Mouse (Mus musculus): ENCODE data around the gene Heatr4.
"Not testable (repeated sequence)": the region's sequence is repeated elsewhere in the genome, so short reads cannot be mapped to it uniquely, and the experiment has no call there.

Gene Heatr4

DNA sequence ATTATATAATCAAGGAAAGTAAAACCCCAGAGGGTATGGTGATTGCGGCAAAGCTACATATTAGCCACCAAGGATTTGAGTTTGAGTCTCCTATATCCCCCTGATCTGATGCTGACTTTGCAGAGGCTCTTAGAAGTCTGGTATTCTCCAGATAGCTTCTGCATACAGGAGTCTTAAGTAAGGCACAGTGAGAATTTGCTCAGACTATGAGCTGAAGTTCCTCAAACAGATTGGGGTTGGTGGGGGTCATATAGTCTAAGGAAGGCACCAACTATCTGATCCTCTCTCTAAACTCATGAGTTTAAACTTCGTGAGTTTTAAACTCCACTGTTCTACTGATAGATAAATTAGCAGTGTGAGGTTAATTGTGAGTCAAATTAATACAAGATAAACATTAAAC, 45.3 kb downstream of the Heatr4 start:
- no peak for DNase-seq (ENCODE audit: extremely low spot score, low read depth, low spot score)

DNA sequence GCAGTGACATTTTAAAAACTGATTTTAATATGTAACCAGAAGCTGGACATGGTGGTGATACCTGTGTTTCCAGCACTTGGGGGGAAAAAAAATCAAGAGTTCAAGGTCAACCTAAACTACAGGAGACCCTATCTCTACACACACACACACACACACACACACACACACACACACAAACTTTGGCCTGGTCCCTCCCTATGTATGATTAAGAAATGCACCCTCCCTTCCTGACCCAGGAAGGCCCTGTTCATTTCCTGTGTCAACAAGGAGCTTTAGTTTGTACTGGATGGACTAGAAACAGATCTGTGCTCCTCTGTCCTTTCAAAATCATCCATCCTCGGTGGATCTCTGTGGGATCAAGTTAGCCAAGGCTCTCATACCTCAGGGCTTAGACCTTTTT, 46.1 kb downstream of the Heatr4 start:
- not testable (repeated sequence) for DNase-seq (ENCODE audit: extremely low spot score, low read depth, low spot score)

DNA sequence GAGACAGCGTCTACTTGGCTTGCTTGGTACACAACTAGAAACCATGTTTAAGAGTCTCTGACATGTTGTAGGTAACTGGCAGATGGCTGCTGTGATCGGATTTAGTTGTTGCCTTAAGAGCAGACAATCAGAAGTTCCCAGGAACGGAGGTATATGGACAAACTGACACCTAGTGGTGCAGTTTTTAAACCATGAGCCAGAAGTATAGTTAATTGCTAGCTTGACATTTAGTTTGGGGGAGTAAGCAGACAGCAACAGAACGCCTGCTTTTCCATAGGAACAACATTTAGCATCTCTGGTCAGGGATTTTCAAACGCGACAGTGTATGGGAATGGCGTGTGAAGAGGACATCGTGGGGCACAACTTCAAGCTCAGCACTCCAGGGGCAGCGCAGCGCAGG, 47.1 kb downstream of the Heatr4 start:
- DNase-seq (ENCODE audit: extremely low spot score, low read depth, low spot score): no peak

DNA sequence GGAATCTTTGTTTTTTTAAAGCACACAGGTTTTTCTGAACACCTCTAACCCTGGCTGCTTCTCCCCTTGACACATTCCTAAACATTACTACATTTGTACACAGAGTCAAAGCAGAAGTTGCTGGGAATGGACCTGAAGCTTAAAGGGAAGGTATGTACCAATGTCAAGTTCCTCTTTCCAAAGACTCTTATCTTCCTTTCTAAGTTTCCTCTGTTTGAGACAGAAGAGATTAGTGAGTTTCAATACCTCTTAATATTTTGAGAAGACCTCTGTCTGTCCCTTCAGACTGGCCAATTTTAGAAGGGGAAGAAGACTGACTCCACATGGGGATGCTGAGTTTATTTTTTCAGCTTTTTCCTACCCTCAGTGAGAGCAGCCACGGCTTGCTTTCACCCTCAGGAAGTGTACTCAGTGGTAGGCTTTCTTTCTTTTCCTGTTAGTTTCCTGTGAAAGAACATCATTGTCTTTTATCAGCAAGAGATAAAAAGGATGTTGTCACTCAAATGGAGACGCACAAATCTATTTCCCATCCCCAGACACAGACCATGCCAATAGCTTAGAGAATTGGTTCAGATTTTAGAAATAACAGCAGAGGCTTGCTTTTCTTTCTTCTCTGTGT, 55.4 kb downstream of the Heatr4 start:
- no peak for DNase-seq (ENCODE audit: extremely low spot score, low read depth, low spot score)

DNA sequence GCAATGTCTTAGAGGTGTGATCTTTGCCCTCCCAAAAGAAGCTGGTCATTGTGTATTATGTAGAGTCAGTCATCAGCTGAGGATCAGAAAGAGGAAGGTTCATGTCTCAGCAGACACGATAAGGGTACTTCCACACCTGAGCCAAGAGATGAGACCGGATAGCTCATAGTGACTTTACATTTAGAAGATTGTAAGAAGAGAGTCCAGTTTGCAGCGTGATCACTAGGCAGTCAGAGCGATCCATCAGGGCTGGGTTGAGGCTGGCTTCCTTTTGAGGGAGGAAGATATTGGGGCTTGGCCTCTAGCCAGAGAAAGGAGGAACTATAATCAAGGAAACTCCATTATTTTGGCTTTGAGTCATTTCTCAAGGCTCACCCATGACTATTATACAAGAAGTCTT, 56.9 kb downstream of the Heatr4 start:
- DNase-seq (ENCODE audit: extremely low spot score, low read depth, low spot score): no peak

DNA sequence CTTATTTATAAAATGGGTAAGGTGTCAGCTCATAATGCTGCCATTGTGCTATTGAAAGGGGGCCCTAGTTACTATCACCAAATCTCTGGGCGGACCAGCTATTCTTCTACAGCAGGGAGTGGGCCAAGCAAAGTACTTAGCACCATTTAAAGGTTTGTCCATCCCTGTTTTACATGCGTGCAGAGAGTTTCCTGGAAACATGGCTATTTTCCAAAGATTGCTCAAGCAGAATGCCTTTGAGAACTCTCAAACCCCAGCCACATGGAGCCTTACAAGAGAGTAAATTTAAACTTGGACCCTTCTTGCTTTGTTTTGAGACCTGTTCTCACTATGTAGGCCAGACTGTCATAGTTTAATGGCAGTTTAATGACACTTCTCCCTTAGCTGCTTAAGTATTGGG, 58.6 kb downstream of the Heatr4 start:
- no peak for DNase-seq (ENCODE audit: extremely low spot score, low read depth, low spot score)

DNA sequence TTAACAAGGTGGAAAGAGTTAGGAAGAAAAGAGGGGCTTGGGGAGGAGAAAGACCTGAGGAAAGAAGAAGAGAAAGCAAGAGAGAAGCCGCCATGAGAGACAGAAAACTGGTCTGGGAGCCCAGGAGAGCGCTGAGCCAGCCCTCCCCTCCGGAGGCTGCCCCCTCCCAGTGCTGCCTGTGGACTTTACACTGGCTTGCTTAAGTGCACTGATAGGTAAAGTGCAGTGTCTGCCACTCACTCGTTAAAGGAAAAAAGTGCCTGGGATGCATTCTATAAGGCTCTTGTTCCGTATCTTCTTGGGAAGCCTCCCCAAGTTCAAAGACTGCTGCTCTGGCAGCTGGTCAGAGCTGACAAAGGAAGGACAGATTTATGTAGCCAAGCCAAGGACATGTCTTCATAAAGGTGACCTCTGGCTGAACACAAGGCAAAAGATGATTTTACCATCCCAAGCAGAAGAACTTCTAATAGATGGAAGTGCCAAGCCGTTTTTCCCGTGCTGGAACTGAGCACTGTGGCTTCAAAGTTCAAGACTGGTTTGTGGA, 59.4 kb downstream of the Heatr4 start:
- DNase-seq (ENCODE audit: extremely low spot score, low read depth, low spot score): no peak

DNA sequence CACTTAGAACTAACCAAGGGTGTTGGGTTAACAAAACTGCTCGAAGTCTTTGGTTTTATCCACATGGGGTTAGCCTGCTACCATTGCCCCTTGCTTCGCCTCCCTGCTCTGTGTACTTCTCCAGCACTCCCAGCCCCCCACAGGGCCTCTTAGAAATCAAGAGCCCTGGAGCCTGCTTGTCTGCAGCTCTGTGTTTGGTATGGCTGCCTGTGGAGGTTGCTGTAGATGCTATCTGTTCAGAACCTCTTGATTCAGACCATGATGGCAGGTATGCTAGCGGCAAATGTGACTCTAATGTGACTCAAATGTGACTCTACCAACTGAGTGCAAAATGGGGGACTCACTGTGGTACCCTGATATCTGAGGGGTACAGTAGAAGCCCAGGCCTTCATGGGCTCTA, 60.3 kb downstream of the Heatr4 start:
- DNase-seq (ENCODE audit: extremely low spot score, low read depth, low spot score): no peak

DNA sequence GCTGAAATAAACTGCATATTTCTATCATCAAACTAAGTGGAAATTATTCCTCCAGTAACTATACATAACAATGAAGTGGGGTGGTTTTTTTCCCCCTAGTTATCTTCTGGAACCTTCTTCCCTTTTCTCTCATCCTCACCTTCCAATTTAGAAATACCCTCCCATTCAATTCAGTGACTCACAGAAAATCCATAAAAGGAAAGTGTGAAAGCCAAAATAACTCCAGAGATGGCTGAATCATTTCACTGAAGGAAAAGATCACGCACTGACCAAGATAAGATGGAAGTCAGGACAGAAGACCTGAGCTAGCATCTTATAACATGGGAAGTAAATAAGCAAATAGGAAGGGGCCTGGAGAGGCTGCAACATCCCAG, 61.2 kb downstream of the Heatr4 start:
- no peak for DNase-seq (ENCODE audit: extremely low spot score, low read depth, low spot score)

DNA sequence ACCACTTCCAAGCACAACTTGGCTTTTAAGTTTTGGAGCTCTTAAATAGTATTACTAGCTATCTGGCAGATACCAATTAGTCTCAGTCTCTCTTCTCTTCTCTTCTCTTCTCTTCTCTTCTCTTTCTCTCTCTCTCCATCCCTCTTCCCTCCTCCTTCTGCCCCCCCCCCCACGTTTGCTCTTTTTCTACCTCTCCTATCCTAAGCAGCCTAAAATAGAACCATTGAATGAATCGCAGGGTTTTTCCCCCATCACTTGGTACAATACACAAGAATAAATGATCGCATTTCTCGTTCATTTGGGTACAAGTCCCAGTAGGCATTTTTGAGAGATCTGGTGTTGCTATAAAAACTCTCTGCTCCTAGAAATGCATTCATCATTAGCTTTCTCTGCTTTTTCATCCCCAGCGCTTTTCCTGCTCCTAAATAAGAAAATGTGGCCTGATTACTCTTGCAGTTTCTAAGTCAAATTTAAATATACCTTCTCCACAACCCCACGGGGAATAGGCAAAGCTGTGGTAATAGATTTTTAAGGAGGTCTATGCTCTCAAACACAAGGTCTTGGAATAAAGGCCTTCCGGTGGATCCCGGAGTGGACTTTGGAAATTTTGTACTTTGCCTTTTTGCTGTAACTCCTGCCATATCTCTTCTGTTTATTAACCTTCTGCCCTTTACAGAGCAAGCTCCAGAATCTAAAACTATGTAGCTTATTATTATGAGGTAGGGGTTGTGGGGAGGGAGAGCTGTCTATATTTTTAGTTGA, 61.7 kb downstream of the Heatr4 start:
- no peak for DNase-seq (ENCODE audit: extremely low spot score, low read depth, low spot score)

DNA sequence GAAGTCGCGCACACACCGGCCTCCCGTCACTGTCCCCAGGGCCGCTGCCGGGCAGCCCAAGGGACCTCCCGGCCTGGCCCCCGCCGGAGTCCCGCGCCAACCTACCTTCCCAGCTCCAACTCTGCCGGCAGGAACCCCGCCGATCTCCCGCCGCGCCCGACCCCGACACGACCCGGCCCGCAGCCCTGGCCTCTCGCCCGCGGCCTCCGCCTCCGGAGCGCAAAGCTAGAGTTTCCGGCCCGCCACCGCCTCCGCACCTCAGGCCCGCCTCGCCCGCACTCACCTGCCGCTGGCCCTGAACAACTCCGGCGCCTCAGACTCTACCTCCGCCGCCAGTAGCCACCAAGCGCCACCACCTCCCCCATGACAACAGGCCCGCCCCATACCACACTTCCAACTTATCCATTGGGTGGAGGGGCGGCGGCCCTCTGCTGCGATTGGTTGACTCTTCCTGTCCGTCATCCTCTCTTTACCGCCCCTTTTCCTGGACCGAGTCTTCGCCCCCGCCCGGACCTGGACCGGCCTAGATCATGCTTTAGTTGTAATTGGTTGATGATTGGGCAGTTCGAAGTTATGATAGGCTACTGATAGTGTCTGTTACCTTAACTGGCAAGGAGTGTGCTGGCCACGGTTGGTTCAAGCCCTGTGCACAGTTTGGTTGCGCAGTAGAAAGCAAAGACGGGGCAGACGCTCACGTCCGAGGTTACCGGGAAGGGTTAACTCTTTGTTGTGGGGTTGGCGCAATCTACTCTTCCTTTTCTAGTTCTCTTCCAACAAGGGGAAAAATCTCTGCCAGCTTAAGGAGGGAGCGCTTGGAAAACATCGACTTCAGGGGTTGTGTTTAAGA, 62.9 kb downstream of the Heatr4 start, which contains the start of gene Numb:
Numb (minus strand) TSS at position 400 of the 847 bp plus-strand sequence.
- peak; percentile 98 for DNase-seq (ENCODE audit: extremely low spot score, low read depth, low spot score)

DNA sequence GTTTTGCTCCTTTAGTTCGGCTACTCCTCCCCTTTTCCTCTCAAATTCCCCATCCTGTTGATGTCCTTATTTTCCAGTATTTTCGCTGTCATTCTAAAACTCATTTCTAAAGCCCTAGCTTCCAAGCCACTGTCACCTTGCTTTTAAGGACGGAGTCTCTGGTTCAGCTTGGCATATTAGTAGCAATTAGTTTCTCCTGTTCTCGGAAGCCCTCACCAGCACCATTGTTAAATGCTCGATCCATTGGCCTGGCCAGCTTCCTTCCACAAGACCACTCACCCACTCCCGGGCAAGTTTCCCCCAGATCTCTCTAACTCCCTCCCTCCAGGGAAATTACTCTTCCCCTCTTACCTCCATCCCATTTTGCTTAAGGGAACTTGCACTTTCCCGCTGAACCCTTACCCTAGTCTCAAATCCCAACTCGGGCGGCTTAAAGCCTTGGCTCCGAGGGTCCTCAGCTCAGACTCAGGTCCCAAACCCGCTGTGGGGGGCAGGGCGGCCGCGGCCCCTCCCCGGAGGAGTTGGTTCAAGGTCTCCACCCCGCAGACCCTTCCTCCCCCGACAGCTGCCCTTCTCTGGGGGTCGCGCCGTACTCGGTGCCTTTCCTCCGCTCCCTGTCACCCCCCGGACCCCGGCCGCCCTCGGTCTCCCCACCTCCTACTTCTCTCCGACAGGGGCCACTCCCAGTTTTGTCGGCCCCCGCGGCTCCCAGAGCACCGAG, 63.8 kb downstream of the Heatr4 start:
- DNase-seq (ENCODE audit: extremely low spot score, low read depth, low spot score): no peak

DNA sequence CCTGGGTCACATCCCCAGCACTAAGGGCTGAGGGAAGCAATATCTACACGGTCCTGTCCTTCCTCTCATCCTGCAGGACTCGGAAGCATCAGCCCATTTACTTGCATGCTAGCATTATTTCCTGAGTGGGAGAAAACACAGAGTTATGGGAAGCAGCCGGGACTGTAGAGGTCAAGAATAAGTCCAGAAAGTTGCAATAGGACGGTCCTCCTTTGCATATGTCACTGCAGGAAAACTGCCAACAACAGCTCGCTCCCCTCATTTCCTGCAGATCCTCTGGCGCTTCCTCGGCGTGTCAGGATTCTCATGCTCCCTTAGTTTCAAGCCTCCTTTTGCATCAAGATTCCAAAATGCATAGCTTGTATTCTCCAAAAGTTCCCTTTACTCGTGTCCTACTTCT, 67.8 kb downstream of the Heatr4 start:
- no peak for DNase-seq (ENCODE audit: extremely low spot score, low read depth, low spot score)

DNA sequence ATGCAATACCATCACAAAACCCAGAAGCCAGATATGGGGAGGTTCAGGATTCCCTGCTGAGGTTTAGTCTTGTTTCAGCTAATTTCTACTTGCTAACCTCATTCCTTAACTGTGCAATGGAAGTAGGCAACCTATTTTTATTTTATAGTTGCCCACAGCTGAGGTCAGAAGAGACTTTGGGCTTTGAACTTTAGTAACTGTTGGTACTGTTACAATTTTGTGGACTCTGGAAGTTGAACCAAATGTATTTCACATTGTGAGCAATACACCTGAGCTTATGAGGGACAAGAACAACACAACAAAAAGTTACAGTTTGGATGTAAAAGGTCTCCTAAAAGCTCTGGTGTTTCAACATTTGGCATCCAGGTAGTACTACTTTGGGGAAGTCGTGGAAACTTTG, 69.9 kb downstream of the Heatr4 start:
- no peak for DNase-seq (ENCODE audit: extremely low spot score, low read depth, low spot score)

DNA sequence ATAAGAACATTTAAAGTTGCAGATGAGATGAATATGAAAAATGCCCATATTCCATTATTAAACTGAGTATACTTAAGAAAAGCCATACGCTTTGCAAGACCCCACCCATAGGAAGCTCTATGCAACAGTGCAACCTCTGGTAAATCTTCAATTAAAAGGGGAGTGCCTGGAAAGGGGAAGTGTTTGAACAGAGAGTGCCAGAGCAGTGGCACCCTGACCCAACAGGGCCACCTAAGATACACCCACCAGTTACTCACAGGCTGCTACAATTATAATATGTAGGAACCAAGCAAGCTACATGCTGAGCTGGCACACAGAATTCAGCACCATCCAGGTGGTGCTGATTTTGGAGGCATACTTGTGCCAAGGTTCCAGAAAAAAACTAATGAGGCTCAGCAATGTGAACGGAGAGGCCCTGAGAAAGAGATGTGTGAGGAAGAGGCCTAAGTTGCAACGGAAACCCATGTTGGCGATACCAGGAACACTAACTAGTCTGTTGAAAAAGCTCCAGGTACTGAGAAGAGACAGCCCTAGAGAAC, 70.4 kb downstream of the Heatr4 start:
- DNase-seq (ENCODE audit: extremely low spot score, low read depth, low spot score): no peak

DNA sequence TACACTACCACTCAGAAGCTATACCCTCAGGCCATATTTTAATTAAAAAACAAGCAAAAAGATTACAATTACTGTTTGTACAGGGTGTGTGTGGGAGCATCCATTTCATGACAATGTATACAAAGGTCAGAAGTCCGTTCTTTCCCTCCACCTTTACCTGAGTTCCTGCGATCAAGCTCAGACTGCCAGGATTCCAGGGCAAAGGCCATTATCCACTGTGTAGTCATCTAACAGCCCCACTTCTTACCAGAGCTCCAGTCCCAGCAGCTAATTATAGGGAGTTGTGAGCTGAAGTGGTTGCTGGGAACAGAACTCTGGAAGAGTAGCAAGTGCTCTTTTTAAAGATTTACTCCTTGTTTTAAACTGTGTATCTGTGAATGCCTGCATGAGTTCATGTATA, 74.2 kb downstream of the Heatr4 start:
- no peak for DNase-seq (ENCODE audit: extremely low spot score, low read depth, low spot score)

Measured in hindlimb bud, embryonic 11.5 days (tissue).